Mouse (Mus musculus) heart, postnatal 4 days (tissue): ENCODE results near the gene Homez. TPM values are rescaled to one million over a fixed set of nuclear protein-coding genes. Genes with fewer than 3 reads are reported as not detected.
A peak's percentile ranks its signal among the peaks of the same experiment; 100 is the strongest.

Experiments
- DNase-seq: peaks from one replicate; pipeline ENCODE4 v3.0.0; 2021
- total RNA-seq, 2 experiments: library from RNA; stranded (reverse); gene quantifications; 2 replicates each; pipeline ENCODE4 v1.2.3; 2021

Homez gene
- 1 to 10 TPM; 7.7 to 8.9 TPM for total RNA-seq

- DNase-seq: no peak
Observed at GRCm38 (mm10) chr14:54870861-54871260, at the start of gene Homez. Homez (minus strand) TSS chr14:54870961.

- no peak for DNase-seq
Observed at GRCm38 (mm10) chr14:54920076-54920685, 49.4 kb upstream of the Homez start.

GRCm38 (mm10) chr14:54913343-54913742 is 42.6 kb upstream of the Homez start:
- DNase-seq: no peak

DNA sequence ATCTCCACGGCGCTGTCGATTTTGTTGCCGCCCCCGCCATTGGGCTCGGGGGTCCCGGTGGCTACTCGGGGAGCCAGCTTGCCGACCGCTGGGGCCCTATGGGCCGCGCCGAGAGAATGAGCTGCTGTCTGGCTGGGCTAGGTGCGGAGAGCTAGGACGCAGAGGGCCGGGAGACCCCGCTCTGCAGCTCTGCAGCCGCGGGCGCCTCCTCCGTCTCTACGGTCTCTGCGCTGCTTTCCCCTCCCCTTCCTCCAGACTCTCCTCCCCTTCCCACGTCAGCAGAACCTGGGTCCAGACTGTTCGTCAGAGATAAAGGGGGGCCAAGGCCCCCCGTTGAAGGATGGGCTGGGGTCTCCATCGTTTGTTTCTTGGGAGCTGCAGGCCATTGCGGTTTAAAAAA is 42.1 kb upstream of the Homez start, which contains the start of gene Slc22a17:
TSS of gene Slc22a17 (minus strand) at position 247 of the 400 bp plus-strand sequence.
- DNase-seq: peak; percentile 68

DNA sequence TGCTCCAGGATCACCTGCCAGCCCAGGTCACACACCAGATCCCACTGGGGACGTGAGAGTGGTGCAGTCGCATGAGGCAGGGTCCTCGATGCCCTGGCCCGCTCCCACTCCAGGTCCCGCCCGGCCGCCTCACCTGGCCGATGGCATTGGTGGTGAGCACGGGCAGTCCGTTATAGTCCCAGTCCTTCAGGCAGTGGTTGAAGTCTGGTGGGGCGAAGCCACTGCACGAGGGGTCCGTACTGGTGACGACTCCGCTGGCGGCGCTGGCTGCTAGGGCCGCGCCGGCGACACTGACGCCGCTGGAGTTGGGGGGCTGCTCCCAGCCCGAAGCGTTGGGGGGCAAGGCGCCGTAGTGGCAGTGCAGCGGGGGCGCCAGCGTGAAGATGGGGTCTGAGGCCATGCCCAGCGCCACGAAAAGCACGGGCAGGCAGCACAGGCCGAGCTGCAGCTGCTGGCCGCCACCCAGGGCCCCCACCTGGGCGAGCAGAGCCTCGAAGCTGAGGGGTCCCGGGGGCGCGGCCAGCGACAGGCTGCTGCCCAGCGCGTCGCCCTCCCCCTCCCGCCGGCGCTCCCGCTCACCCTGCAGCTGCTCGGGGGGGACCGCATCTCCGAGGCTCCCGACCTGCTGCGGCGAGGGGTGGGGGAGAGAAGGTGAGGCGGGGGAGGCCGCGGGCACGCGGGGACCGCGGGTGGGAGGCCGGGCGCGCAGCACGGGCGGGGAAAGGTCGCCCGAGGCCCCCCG is 41.5 kb upstream of the Homez start:
- no peak for DNase-seq

DNA sequence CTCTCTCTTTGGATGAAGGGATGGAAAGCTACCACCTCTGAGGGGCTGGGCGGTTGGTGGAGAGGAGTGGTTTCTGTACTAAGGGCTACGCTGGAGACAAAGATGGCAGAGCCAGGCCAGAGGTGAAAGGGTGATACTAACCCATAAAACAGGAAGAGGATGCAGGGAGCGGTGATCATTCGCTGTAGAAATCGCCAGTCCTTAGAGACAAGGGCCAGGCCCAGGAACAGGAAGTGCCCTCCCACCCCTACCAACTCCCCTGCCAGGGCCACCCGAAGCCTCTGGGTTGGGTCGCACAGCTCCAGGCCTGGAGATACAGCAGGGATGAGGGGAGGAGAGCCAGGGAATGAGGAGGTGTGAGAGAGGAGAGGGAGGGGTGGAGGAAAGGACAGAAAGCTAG is 37.9 kb upstream of the Homez start:
- DNase-seq: no peak

- no peak for DNase-seq
Observed at GRCm38 (mm10) chr14:54903641-54904040, 32.9 kb upstream of the Homez start.

GRCm38 (mm10) chr14:54900383-54900782 is 29.6 kb upstream of the Homez start:
- DNase-seq: peak; percentile 78

- DNase-seq: no peak
Observed at GRCm38 (mm10) chr14:54897445-54897844, 26.7 kb upstream of the Homez start.

GRCm38 (mm10) chr14:54894296-54895151 is 23.8 kb upstream of the Homez start:
- DNase-seq: peak; percentile 73

GRCm38 (mm10) chr14:54893651-54894181 is 23.0 kb upstream of the Homez start:
- DNase-seq: peak; percentile 98

GRCm38 (mm10) chr14:54892200-54892599 is 21.4 kb upstream of the Homez start, which contains the start of gene Pabpn1:
Pabpn1 (plus strand) TSS chr14:54892500.
- DNase-seq: no peak

DNA sequence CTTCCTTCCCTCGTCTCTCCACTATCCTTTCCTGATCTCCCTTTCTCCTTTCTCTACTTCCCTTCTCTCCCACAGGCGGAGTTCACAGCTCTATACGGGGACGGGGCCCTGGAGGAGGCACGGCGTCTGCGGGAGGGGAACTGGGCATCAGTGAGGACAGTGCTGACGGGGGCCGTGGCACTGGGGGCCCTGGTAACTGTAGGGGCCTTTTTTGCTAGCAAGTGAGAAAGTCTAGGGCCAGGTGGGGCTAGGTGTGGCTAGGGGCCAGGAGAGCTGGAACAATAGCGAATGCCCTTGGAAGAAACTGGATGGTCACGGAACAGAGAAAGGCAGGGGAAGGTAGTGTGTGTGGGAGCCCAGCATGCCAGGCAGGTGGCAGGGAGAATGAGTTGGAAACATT is 14.5 kb upstream of the Homez start:
- DNase-seq: no peak

DNA sequence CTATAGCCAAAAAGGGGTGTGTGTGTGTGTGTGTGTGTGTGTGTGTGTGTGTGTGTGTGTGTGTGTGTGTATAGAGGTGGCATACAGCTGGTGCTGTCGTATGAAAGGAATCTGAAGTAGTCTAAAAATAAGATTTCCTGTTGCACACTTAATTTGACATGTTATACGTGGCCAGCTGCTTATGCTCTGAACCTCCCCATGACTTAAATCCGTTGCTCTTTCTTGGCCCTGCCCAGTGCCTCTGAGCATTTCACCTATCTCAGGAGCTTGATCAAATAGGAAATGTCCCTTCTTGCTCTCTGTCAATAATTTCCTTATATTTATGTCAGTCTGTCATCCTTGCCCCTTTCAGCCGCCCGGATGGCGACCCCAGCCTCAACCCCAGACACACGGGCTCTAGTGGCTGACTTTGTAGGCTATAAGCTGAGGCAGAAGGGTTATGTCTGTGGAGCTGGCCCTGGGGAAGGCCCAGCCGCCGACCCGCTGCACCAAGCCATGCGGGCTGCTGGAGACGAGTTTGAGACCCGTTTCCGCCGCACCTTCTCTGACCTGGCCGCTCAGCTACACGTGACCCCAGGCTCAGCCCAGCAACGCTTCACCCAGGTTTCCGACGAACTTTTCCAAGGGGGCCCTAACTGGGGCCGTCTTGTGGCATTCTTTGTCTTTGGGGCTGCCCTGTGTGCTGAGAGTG is 13.4 kb upstream of the Homez start:
- DNase-seq: no peak

DNA sequence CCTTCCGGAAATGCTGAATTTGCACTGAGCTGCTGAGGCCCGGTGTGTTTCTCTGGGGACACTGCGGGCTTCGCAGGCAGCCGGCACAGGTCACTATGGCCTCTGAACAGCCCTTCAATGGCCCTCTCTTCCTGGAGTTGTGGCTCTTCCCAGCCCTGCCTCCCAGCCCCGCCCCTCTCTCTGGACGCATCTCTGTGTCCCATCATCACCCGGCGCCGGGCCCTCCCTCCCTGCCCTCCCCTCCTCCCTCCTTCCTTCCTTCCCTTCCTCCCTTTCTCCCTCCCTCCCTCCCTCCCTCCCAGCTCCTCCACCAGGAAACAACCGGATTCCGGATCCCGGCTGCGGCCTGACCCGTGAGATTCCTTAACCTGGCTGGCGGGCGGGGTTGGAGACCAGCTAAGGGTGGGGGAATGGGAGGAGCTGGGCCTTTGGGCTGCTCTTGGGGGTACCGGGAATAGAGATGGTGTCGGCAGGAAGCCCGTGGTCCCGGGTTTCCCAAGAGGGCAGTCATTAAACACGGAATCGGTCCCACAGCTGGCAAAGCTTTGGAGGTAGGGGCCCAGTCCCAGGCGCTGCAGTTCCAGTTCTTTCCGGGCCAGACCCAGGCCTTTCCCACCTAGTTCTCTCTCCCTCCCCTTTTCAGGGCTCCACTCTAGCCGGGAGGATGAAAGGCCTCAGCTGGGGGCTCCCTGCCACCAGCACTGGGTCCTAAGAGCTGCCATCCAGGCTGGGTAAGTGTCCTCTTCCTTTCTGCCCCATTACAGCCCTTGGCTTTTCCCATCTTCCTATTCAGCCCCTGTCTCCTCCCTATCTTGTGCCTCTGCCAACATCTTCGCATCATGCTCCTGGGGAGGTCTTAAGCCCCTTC is 12.6 kb upstream of the Homez start, which contains the start of the genes Bcl2l2 and Gm20521:
TSS of gene Bcl2l2 (plus strand) at position 224 of the 868 bp plus-strand sequence.
TSS of gene Gm20521 (plus strand) at position 288 of the 868 bp plus-strand sequence.
- peak; percentile 88 for DNase-seq

- peak; percentile 66 for DNase-seq
Observed at GRCm38 (mm10) chr14:54877048-54877715, 6.4 kb upstream of the Homez start, which contains the start of gene Ppp1r3e. Ppp1r3e (minus strand) TSS chr14:54877550.

DNA sequence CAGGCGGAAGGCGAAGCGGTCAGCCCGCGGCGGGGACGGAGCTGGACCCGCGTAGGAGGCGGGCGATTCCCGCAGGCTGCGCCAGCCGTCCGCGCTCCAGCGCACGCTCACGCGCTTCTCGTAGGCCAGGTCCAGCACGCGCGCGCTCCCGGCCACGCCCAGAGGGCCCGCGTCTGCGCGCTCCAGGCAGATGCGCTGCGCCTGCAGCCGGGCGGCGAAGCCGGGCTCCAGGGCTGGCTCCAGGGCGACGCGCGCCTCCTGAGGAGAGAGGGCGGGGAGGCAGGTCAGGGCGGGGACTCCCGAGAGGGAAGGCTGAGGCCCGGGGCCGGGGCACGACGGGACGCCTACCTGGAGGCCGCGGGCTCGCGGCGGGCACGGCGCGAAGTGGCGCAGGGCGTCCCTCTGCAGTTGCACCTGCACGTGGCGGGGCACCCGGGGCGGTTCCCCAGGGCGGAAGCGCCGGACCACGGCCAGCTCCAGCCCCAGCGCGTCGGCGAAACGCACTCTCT is 5.8 kb upstream of the Homez start:
- DNase-seq: peak; percentile 88

DNA sequence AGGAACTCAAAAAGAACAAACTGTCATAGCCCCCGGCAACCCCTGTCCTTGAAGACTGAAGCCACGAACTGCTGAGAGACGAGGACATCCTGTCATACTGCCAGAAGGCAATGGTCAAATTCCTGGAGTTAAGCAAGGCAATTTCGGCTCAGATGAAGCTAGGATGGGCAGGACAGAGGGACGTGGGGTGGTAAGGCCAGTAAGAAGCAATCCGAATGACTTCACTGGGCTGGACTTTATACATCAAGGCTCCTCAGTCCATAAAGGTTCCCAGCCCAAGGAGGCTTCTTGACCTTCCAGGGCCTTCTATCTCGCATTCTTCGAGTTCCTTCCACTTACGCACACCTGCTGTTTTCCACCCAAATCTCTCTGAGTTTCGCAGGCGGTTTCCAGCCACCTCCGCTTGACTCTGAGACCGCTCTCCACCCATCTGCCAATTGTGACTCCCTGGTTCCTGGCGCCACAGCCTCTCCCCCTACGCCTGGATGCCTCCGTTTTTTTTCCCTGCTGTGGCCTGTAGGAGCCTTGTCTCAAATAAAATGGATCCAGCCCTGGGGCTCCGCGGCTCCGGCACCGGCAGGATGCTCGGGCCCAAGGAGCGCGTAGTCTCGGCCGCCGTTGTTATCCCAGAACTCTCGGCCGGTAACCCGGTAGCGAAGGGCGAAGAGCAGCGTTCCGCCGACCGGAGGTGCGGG is 5.2 kb upstream of the Homez start:
- DNase-seq: no peak

- DNase-seq: no peak
Observed at GRCm38 (mm10) chr14:54874165-54874564, 3.4 kb upstream of the Homez start.
